Mouse (Mus musculus): ENCODE measurements around the gene Cks1brt.

DNA sequence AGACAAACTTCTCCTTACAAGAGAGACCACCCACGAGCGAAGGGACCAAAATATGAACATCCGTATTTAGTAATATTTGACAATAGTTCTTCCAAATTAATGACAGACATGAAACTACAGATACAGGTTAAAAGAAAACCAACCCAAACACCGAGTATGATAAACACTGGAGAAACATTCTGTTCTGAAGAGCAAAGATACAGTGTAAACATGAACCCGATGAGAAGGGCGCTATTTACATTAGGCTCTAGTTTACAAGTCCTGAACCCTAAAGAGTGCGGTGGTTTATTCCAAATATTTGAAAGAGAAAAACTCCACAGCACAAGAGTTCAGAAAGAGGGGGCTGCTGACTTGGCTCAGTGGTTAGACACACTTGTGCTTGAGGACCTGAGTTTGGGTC is 34.7 kb upstream of the Cks1brt start:
- TF ChIP-seq CTCF (IDR thresholded peaks at IDR 0.05; ENCODE audit: extremely low read depth, insufficient read length, insufficient replicate concordance, low read depth, low read length) (no peak), POLR2A (IDR thresholded peaks at IDR 0.05; ENCODE audit: low read depth, low read length) (no peak)
